Mouse (Mus musculus): ENCODE measurements around the gene Cep152.

Gene Cep152

DNA sequence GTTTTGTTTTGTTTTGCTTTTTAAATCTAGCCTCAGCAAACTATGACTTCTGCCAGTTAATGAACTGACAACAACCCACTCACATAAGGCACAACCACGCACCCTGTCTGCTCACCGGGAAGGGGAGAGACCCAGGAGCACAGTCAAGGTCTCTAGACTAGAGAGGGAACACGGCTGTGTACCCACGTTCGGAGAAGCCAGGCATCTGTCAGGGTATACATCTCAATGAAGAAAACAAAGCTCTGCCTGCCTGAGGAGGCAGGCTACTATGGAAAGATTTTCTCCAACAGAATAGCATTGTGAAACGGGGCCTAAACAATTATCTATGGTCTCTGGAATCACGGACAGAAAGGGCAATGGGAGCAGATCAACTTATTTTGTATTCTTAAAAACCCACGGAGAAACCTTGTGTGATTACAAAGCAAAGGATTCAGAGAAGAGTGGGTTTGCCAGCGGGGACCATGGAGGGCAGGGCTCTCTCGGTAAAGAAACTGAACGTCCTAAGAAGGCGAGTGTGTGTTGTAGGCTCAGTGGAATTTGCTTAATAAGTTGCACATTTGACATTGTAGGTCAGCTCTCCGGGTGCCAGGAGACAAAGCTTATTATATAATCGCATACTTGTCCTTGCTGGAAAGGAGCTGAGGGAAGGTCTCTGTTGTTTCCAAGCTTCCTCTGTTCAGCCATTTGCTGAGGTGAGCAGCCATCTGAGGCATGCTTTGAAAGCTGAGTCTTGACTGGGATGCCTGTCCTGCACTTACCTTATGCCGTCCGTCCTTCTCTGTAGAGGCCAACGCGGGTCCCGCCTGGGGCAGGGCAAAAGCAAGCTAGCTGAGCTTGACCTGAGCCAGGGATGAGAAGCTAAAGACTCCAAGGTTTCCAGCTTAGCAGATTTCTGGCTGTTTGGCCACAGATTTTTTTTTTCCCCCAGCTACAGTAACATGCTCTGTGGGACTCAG lies 66.0 kb downstream of the Cep152 start:
- DNase-seq (ENCODE audit: low spot score in 2 of 2): no peak

DNA sequence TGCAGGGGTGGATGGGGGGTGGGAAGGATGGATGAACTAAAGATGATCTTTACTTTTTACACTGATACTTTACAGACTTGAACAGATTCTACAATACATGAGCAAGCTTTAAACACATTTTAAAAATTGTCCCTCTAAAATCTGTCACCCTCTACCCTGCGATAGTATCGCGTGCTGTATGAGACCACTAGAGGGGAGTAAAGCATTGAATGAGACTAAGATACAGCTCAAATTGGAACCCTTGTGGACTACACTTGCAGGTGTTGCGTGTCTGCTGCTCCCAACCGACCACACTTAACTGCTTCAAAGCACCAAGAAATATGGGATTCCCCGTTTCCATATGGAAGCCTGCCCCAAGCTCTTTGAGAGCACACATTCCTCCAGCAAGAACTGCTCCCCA lies 69.1 kb downstream of the Cep152 start:
- DNase-seq (ENCODE audit: low spot score in 2 of 2): no peak

DNA sequence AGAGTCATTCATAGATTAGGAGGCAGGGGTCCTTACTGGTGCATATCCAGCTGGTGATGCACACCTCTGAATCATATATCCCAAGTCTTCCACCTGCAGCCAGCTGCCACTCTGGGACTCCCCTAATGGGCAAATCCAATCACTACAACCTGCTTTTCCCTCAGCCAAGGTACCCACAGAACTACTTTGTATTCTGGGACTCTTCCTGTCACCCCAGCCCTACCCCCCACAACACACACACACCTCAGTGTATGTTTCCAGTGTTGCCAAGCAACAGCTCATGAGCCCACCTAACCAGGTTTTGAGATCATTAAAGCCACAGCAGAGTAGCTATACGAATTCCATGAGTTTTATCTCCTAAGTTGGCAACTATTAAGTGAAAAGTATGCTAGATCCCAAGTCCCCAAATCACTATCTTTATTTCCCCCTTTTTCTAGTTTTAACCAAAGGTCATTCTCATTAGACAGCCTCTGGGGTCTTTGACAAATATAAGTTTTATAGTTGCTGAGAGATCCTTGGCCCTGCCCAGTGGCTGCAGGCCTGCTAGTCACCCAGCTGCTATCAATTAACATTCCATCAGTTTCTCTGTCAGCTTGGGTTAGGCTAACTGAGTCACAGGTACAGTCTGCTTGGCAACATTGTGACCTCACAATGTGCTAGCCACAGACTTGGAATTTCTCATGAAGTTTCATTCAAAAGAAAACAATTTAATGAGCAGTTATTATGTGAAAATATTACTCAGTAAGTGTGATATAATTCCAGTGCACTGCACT lies 75.9 kb downstream of the Cep152 start:
- DNase-seq (ENCODE audit: low spot score in 2 of 2): no peak

DNA sequence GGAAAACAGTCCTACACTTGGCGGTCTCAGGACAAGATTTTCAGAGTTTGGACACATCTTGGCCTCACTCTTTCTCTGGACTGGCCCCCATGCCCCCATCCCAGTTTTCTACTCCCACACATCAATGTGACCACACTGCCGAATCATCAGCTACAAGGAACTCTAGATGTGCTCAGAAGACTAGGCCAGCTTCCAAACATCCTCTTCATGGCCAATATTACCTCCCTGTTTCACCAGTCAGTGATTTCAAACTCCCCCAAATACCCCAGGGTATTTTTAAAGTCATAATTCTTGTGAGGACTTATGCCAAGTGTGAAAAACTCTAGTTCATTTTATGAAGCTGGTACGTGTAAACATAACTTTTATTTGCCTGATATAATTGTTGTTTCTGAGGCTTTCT lies 79.9 kb downstream of the Cep152 start:
- DNase-seq (ENCODE audit: low spot score in 2 of 2): no peak

DNA sequence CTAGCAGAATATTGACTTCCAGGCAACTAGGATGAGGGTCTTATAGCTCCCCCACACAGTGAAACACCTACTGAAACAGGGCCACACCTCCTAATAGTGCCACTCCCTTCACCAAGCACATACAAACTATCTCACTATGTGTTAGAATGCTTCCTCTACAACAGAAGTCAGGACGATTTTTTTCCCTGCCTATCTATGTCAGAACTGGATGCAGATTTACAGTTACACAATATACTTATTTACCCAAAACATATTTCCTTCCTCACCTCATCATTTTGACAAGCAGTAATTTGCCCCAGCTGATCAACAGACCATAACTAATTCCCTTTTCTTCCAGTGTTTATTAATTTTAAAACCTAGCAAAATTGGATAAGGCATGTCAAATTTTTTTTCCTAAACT lies 81.3 kb downstream of the Cep152 start:
- DNase-seq (ENCODE audit: low spot score in 2 of 2): no peak

DNA sequence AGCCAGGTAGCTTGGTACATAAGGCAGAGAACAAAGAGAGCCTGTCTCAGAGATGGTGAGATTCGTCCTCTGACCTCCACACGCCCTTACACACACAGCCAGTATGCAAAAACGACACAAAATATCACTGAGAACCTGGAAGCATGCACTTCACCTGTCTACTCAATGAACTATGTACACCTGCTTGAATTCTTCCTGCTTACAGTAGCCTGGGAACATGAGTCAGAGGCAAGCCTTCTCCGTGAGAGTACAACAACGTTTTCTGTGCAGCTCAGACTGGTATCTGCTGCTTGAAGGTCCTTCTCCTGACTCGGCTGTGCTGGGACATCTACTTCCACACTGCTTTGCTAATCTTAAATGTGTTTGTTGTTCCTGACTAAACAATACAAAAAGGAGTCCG lies 83.5 kb downstream of the Cep152 start:
- DNase-seq (ENCODE audit: low spot score in 2 of 2): no peak

DNA sequence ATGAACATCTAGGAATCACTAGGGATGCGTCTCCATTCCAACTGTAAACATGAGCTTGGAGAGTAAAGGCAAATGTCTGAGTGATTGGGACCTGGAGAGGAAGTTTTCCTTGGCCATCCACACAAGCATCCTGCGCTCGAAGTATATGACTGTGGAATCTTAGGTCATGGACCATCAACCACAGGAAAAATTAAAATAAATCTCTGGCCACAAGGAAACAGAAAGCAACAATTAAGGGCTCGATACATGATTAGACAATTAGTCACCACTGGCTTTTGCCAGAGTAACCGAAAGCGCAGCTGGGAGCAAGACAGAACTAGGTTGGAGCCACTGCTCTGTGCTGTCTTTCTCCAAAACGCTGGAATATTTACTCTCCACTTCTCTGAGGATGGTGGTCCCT lies 84.3 kb downstream of the Cep152 start:
- no peak for DNase-seq (ENCODE audit: low spot score in 2 of 2)

DNA sequence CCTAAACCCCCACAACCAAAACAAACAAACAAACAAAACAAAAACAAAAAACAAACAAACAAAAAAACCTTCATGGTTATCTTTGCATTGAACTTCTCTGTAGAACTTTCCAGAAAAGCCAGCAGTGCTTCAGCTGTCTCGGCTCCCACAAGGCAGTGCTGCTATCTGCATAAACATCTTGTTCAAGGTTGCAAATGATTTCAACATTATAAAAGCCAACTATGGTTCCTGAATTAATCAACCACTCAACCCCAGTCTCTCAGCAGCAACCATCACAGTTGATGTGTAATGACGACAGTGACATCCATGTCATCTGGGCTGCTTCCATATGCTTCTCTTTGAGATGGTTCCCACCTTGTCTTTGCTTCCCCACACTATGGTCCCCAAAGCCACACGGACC lies 85.3 kb downstream of the Cep152 start:
- DNase-seq (ENCODE audit: low spot score in 2 of 2): no peak

DNA sequence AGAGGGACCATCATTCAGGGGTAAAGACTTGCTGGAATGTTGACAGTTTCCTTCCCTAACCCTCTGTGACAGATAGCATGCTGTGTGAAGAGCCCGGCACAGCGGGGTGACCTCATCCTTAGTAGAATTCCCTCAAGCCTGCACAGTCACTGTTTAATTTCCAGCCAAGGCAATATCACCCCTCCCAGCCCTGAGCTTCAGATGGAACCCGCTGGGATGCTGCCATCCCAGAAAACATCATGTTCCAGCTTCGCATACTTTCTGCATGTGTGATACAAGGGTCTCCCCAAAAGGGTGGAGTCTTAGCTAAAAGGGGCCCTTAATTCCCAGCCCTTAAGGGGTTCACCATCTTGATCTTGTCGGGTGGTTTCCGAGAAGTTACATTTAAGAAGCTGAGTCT lies 94.2 kb downstream of the Cep152 start:
- no peak for DNase-seq (ENCODE audit: low spot score in 2 of 2)

DNA sequence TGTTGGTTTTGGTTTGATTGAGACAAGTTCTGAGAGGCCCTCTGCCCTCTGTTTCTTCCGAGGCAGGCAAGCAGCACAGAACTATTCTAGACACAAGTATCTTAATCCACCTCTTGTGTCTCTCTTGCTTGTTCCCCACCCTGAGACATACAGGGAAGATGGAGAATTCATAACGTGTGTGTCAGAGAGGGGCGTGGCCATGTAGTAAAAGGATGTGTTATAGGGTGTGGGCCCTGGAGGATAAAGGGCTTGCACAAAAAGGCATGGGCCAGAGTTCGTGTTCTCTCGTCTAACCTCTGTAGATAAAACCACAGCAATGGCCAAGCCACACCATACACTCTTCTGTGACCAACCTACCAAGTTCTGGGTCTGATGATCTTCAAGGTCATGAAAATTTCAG lies 98.3 kb downstream of the Cep152 start:
- no peak for DNase-seq (ENCODE audit: low spot score in 2 of 2)

DNA sequence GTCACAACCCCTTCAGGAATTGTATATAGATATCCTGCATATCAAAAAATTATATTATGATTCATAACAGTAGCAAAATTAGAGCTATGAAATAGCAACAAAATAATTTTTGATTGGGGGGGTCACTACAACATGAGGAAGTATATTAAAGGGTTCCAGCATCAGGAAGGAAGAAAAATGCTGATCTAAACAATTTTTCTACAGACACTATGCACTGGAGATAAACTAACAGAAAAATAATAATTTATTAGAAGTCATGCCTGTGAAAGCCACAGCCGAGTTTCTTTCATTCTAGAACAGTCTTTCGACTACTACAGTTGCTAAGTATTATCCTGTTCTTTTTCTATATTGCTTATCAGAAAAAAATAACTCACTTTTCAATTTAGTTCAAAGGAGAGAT lies 99.4 kb downstream of the Cep152 start:
- no peak for DNase-seq (ENCODE audit: low spot score in 2 of 2)

DNA sequence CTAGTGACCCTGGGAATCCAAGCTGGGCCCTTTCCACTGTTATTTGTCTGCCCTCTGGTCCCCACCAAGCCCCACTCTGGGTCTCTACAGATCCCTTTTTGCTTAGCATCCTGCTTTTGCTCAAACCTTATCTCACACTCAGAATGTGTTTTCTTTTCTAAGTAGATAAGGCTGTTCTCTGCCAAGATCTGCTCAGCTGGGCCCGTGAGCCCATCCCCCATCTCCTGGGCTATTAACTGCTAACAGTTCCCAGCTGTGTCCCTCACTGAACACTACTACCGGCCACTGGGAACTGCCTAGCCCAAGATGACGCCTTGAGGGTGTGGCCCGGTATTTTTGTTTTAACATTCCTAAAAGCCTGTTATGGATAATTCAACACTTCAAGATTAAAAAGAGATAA lies 108.3 kb downstream of the Cep152 start:
- DNase-seq (ENCODE audit: low spot score in 2 of 2): no peak

DNA sequence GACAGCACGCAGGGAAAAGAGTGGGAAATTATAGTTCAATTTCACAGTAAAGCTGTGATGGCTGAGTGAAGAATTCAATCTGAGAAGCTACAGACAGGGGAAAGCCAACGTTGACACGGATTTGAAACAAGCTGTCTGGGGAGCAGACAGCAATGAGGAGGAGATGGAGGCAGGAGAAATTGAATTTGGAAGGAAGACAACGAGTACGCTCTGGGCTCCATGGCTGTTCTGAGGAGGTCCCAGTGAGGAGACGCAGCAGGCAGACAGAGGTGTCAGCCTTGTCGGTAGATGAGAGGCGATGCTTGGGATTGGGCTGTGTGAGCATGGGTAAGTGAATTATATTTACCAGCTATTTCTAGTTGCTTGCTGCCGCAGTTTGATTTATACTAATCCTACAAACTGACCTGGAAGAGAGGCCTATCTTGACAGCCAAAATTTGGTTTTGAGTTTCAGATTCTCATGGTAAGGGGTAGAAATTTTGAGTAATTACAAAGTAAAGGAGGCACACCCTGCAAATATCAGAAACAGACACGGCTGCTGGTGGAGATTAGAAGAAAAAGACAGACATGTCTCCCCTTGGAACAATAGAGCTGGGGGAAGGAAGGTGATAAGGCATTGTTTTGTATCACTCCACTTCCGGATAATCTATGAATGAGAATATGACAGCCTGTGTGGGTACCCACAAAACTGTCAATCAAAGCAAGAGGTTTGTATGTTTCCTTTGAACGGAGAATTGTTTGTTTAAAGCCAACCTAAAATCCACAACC lies 109.4 kb downstream of the Cep152 start:
- DNase-seq (ENCODE audit: low spot score in 2 of 2): no peak

DNA sequence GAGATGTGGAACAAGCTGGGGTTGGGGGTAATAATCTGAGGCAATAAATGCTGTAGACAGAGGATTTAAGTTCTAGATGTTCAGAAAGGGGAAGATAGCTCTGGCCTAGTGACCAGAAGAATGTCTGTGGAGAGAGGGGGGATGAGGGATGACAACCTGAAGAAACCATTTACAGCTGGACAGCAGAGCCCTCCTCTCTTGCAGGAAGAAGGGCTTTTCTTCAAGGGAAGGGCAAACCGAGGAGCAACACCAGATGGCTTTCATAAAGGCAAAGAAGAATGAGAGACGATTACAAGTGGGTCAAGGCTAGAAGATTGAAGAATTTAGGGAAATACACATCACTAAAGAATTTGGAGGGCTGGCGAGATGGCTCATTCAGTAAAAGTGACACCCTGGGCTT lies 110.5 kb downstream of the Cep152 start:
- DNase-seq (ENCODE audit: low spot score in 2 of 2): no peak
